Mouse (Mus musculus) erythroblast, embryonic 14.5 days (primary cell): ENCODE measurements around the gene Edn1.

Source experiments
- GATA1 ChIP-seq: IDR thresholded peaks from 2 replicates; pipeline ENCODE4 v1.6.1; 2012; ENCODE audit warnings: low read length, inconsistent platforms, mixed read lengths
- TAL1 ChIP-seq: IDR thresholded peaks from 3 replicates; pipeline ENCODE4 v1.6.1; 2012; ENCODE audit warnings: low read length, inconsistent platforms, mixed read lengths

DNA sequence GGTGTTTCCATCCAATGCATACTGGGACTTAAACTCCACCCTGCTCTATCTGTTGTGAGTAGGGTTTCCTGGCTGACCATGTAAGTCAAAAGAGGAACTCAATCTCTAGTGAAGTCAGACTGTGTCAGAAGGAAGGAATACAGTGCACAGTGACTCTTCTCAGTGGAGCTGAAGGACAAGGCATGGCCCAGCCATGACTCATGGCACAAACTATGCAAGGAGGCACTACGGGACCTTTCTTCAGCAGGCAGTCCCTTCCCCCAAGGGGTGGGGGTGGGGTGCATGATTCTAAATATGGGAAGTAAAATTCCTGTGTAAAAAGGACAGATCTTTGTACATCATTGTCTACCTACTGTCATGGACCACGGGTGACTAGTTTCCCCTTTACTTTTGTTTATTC is 27.3 kb downstream of the Edn1 start:
- TF ChIP-seq TAL1, result no peak
- no peak for TF ChIP-seq GATA1
